8 mouse cellular contexts compared by ENCODE assay signal in genomic region chr4:45341226-45341625, GRCm38 (mm10). TPM values are rescaled to one million over a fixed set of nuclear protein-coding genes. Genes with fewer than 3 reads are reported as not detected.
DNase-seq lines count a peak whose midpoint lies in the region; ATAC-seq and TF ChIP-seq lines count a peak whose summit lies in the region.

No protein-coding gene starts in this region.

- H3K27me3 ChIP-seq in cerebellum, adult 2 months (ENCODE audit: control insufficient read depth, insufficient read depth, low read length) = no peaks in the 10 kb centered on the region; the same call in 1 of the 2 replicates
- no peaks in the 10 kb centered on the region for H3K27me3 ChIP-seq in limb, embryonic 11.5 days (ENCODE audit: control insufficient read depth, insufficient read depth, low read length)
- no peaks in the 10 kb centered on the region for H3K27me3 ChIP-seq in stomach, embryonic 14.5 days (ENCODE audit: control insufficient read depth, insufficient read depth, low read length)

- no peak for TF ChIP-seq CTCF in cerebellum, adult 2 months (IDR thresholded peaks at IDR 0.05; ENCODE audit: borderline replicate concordance, insufficient read depth, low read depth, low read length)
- no peak for TF ChIP-seq CTCF in lung, adult 2 months (IDR thresholded peaks at IDR 0.05; ENCODE audit: insufficient read depth, low read length)

- peaks cover 3% of the 10 kb centered on the region; the same call in 1 of the 2 replicates for H3K4me1 ChIP-seq in cerebellum, adult 2 months (ENCODE audit: control insufficient read depth, insufficient read depth, low read length)
- H3K4me1 ChIP-seq in limb, embryonic 11.5 days (ENCODE audit: control insufficient read depth, insufficient read depth, low read length) = peaks cover 15% of the 10 kb centered on the region
- peaks cover 18% of the 10 kb centered on the region for H3K4me1 ChIP-seq in stomach, embryonic 14.5 days (ENCODE audit: control insufficient read depth, insufficient read depth, low read length)
- no peaks in the 10 kb centered on the region; the same call in 1 of the 2 replicates for H3K4me1 ChIP-seq in lung, adult 2 months (ENCODE audit: control insufficient read depth, insufficient read depth, low read length)

- peak in 1 of 2 experiments; percentile 25 for DNase-seq in cerebellum, adult 2 months
- no peak for DNase-seq in cerebellum, postnatal 4 days (ENCODE audit: low spot score in 2 of 2)
- peak; percentile 5 for DNase-seq in right cerebral cortex, postnatal 4 days
- no peak for DNase-seq in right cerebral cortex, adult 18-20 months
- no peak for DNase-seq in limb, embryonic 11.5 days (ENCODE audit: low spot score)
- DNase-seq in lung, adult 2 months = no peak
- DNase-seq in layer of hippocampus, postnatal 25 days (ENCODE audit: extremely low spot score in 1 of 2, low spot score in 1 of 2) = no peak

- 45% methylated on average over 9 of the region's 9 CpGs for WGBS in cerebellum, adult 2 months
- 66% methylated on average over 9 of the region's 9 CpGs for WGBS in limb, embryonic 11.5 days
- 55% methylated on average over 9 of the region's 9 CpGs for WGBS in stomach, embryonic 14.5 days
- WGBS in lung, adult 2 months = 62% methylated on average over 9 of the region's 9 CpGs

- peak overlapping the region; percentile 34; the same call in 1 of the 2 replicates for H3K27ac ChIP-seq in cerebellum, adult 2 months (ENCODE audit: insufficient read depth, low read length)
- H3K27ac ChIP-seq in limb, embryonic 11.5 days (replicated peaks; ENCODE audit: low read depth, low read length) = no peak overlapping the region; the same call in 1 of the 2 replicates
- peak overlapping the region; percentile 98 for H3K27ac ChIP-seq in stomach, embryonic 14.5 days (ENCODE audit: low read length)

- no peaks in the 10 kb centered on the region; the same call in 1 of the 2 replicates for H3K36me3 ChIP-seq in limb, embryonic 11.5 days (ENCODE audit: control insufficient read depth, insufficient read depth, low read length)
- H3K36me3 ChIP-seq in stomach, embryonic 14.5 days (ENCODE audit: control insufficient read depth, insufficient read depth, low read length) = no peaks in the 10 kb centered on the region

- H3K9ac ChIP-seq in limb, embryonic 11.5 days (ENCODE audit: low read length) = peak overlapping the region; percentile 92; the same call in 1 of the 2 replicates
- H3K9ac ChIP-seq in stomach, embryonic 14.5 days (replicated peaks; ENCODE audit: low read depth, low read length) = peak overlapping the region; percentile 98; the same call in 1 of the 2 replicates

- peak overlapping the region; percentile 65; the same call in 1 of the 2 replicates for H3K4me2 ChIP-seq in limb, embryonic 11.5 days (ENCODE audit: low read depth, severe bottlenecking)
- H3K4me2 ChIP-seq in stomach, embryonic 14.5 days (replicated peaks; ENCODE audit: low read depth, low read length) = peak overlapping the region; percentile 53

- no peak for TF ChIP-seq POLR2A in cerebellum, adult 2 months (IDR thresholded peaks at IDR 0.05; ENCODE audit: borderline replicate concordance, insufficient read depth, low read length)
- TF ChIP-seq POLR2A in lung, adult 2 months (IDR thresholded peaks at IDR 0.05; ENCODE audit: borderline replicate concordance, extremely low read depth, low read depth, low read length) = no peak

- no peak for ATAC-seq in limb, embryonic 11.5 days (ENCODE audit: insufficient number of reproducible peaks, low FRiP score, low TSS enrichment, low read depth)
- no peak for ATAC-seq in stomach, embryonic 14.5 days (ENCODE audit: insufficient number of reproducible peaks, insufficient read depth, low FRiP score, low read depth)

- peak overlapping the region; percentile 91 for H3K4me3 ChIP-seq in cerebellum, adult 2 months (replicated peaks; ENCODE audit: insufficient read depth, low read depth, low read length)
- peak overlapping the region; percentile 88; the same call in 1 of the 2 replicates for H3K4me3 ChIP-seq in limb, embryonic 11.5 days (ENCODE audit: low read depth, low read length)
- peak overlapping the region; percentile 94 for H3K4me3 ChIP-seq in stomach, embryonic 14.5 days (ENCODE audit: low read depth, low read length)
- no peak overlapping the region for H3K4me3 ChIP-seq in lung, adult 2 months (replicated peaks; ENCODE audit: extremely low read depth, low read depth, low read length)

- no peaks in the 10 kb centered on the region for H3K9me3 ChIP-seq in limb, embryonic 11.5 days (ENCODE audit: control insufficient read depth, low read length)
- no peaks in the 10 kb centered on the region for H3K9me3 ChIP-seq in stomach, embryonic 14.5 days (ENCODE audit: control insufficient read depth, low read depth, low read length)

RNA-seq across cellular contexts. Expression of gene Dcaf10, which starts 0.7 kb away (rescaled TPM):
- polyA plus RNA-seq in cerebellum, adult 2 months (2012; rRNA removed) = 9.2 and 10.4 TPM in 2 replicates
- polyA plus RNA-seq in limb, embryonic 11.5 days (2014; fragmentation: Nextera tagmentation; extraction: Ambion mirVana) = 13.9 and 14.4 TPM in 2 replicates
- polyA plus RNA-seq in stomach, embryonic 14.5 days (2014; fragmentation: Nextera tagmentation; extraction: Ambion mirVana) = 18.3 and 18.4 TPM in 2 replicates
- polyA plus RNA-seq in lung, adult 2 months (2012; rRNA removed) = 14.7 and 28.0 TPM in 2 replicates
- 10 to 100 TPM; 20.1 to 21.2 TPM for total RNA-seq in layer of hippocampus, postnatal 25 days (2021)

RNA-seq across cellular contexts. Expression of gene Exosc3, which starts 1.3 kb away (rescaled TPM):
- polyA plus RNA-seq in cerebellum, adult 2 months (2012; rRNA removed) = 23.3 and 26.1 TPM in 2 replicates
- 105 and 111 TPM in 2 replicates for polyA plus RNA-seq in limb, embryonic 11.5 days (2014; fragmentation: Nextera tagmentation; extraction: Ambion mirVana)
- polyA plus RNA-seq in stomach, embryonic 14.5 days (2014; fragmentation: Nextera tagmentation; extraction: Ambion mirVana) = 71.9 and 78.8 TPM in 2 replicates
- polyA plus RNA-seq in lung, adult 2 months (2012; rRNA removed) = 20.6 and 22.2 TPM in 2 replicates
- total RNA-seq in layer of hippocampus, postnatal 25 days (2021) = 10 to 100 TPM; 14.8 to 16.1 TPM

RNA-seq across cellular contexts. Expression of gene Trmt10b, which starts 44.3 kb away (rescaled TPM):
- 14.8 and 15.4 TPM in 2 replicates for polyA plus RNA-seq in cerebellum, adult 2 months (2012; rRNA removed)
- 23.8 and 24.5 TPM in 2 replicates for polyA plus RNA-seq in limb, embryonic 11.5 days (2014; fragmentation: Nextera tagmentation; extraction: Ambion mirVana)
- polyA plus RNA-seq in stomach, embryonic 14.5 days (2014; fragmentation: Nextera tagmentation; extraction: Ambion mirVana) = 18.3 and 22.8 TPM in 2 replicates
- polyA plus RNA-seq in lung, adult 2 months (2012; rRNA removed) = 1.9 and 3.0 TPM in 2 replicates
- total RNA-seq in layer of hippocampus, postnatal 25 days (2021) = 10 to 100 TPM; 16.1 to 18.0 TPM
